Mouse (Mus musculus) liver, embryonic 13.5 days (tissue): Measurements from ENCODE around the gene Slco4c1. TPM values are rescaled to one million over a fixed set of nuclear protein-coding genes. Genes with fewer than 3 reads are reported as not detected.

Experiments
- ATAC-seq: fragments of 200-750 bp; cut with Nextera tagmentation; 2 replicates; pipeline ENCODE4 v1.8.0; 2017; ENCODE audit warnings: low read depth, mild to moderate bottlenecking, moderate number of reproducible peaks, moderate library complexity
- DNase-seq: peaks from one replicate; pipeline ENCODE4 v3.0.0; 2022
- H3K27ac ChIP-seq: fragments of 300-500 bp; sonication (generic); 2 replicates; pipeline ENCODE4 v1.5.1; 2015; ENCODE audit warnings: moderate library complexity, mild to moderate bottlenecking, inconsistent platforms
- H3K27me3 ChIP-seq: fragments of 300-500 bp; sonication (generic); 2 replicates; pipeline ENCODE4 v1.6.1; 2015; ENCODE audit warnings: mild to moderate bottlenecking, inconsistent platforms
- H3K36me3 ChIP-seq: fragments of 300-500 bp; sonication (generic); 2 replicates; pipeline ENCODE4 v1.6.1; 2015; ENCODE audit warnings: mild to moderate bottlenecking, inconsistent platforms
- H3K4me1 ChIP-seq: fragments of 300-500 bp; sonication (generic); replicated peaks from 2 replicates; pipeline ENCODE4 v1.6.1; 2015; ENCODE audit warnings: inconsistent platforms
- H3K4me2 ChIP-seq: fragments of 300-500 bp; sonication (generic); 2 replicates; pipeline ENCODE4 v1.6.1; 2015; ENCODE audit warnings: inconsistent platforms, mild to moderate bottlenecking, moderate library complexity
- H3K4me3 ChIP-seq: fragments of 300-500 bp; sonication (generic); replicated peaks from 2 replicates; pipeline ENCODE4 v1.5.1; 2015; ENCODE audit warnings: mild to moderate bottlenecking, inconsistent platforms
- H3K9ac ChIP-seq: fragments of 300-500 bp; sonication (generic); 2 replicates; pipeline ENCODE4 v1.6.1; 2015; ENCODE audit warnings: mild to moderate bottlenecking, inconsistent platforms
- H3K9me3 ChIP-seq: fragments of 300-500 bp; sonication (generic); replicated peaks from 2 replicates; pipeline ENCODE4 v1.6.1; 2016; ENCODE audit warnings: inconsistent platforms
- WGBS: fragments of 180-500 bp; shearing (Covaris S2); methylation state at CpG from one replicate; pipeline ENCODE4 v1.1.7; 2015; ENCODE audit not compliant: insufficient replicate concordance; 5-methylcytosine and 5-hydroxymethylcytosine counted together
- polyA plus RNA-seq: library from polyadenylated mRNA; unstranded; fragments of >200 nt; fragmentation: Nextera tagmentation; extraction: Ambion mirVana; gene quantifications from 2 replicates; pipeline ENCODE4 v1.2.1, GENCODE M21; 2015

Slco4c1 gene
- polyA plus RNA-seq, 1 experiment from 2014 or later = 0.46 TPM

DNA sequence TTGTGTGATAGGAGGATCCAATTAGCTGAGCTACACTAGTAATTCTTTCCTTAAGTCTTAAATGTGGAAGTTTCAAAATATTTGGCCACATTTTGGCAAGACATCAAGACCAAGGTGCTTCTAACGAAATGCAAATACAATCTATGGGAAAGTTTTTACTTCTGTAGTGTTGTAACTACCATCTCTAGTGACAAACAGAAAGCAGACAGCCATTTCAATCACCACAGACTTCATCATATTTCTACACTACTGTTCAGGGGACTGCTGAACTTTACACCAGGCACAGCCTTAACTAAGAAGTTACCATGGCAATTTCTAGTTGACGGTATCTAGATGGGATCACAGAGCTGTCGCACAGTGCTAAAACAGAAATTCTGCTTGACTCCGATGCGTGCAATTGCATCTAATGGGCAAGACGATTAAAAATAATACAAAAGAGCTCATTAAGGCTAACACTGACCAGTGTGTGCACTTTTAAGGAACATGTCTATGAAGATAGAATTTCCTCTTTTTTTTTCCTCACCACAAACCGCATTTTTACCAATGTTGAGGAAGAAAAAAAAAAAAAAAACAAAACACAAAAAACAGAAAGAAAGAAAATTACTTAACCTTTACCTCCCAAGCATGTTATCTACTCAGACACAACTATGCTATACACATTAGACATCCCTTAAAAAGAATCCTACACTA, 11.8 kb downstream of the Slco4c1 start:
- Histone ChIP-seq H3K4me1 (no peaks in the 10 kb centered on the region), H3K9me3 (no peaks in the 10 kb centered on the region), H3K27me3 (no peaks in the 10 kb centered on the region), H3K4me2 (no peak overlapping the region), H3K9ac (no peak overlapping the region), H3K36me3 (no peaks in the 10 kb centered on the region), H3K27ac (no peak overlapping the region), H3K4me3 (no peak overlapping the region)
- WGBS = 59% methylated on average over 7 of the region's 7 CpGs
- DNase-seq (no peak), ATAC-seq (no peak)

DNA sequence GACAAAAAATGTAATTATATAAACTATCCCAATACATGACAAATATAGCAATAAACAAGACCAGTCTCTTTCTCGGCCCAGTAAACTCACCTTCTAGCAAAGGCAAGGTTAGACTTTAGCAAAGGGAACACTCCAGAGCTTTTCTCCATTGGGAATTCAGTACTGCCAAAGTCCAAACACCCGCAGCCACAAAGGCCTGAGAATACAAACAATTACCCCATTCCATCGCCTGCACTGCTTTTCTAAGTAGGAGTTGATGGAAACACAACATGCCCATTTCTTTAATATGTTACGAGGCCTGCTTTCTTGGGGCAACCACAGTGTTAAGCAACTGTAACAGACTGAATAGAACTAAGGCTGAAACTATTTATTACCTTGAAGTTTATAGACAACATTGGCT, 18.4 kb downstream of the Slco4c1 start:
- no peaks in the 10 kb centered on the region for H3K36me3 ChIP-seq
- WGBS = 67% methylated on average over 4 of the region's 4 CpGs
- DNase-seq = no peak

DNA sequence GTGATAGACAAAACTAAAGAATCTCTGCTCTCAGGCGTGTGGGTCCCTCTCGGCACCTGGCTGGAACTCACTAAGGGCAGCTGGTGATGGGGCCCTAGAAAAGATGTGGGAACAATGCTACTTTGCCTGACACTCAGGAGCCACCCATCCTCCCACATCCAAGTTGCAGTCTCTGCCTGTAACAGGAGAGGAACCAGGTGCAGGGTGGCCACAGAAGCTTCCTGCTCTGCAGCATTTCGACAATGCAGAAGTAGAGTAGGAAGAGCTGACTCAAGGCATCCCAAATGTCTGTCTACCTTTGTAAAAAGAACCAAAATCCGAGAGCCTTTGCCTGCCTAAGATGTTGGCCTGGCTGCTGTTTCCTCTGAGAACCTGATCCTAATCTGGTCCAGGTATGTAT, 22.9 kb downstream of the Slco4c1 start:
- no peak overlapping the region for H3K4me3 ChIP-seq
- no peaks in the 10 kb centered on the region for H3K36me3 ChIP-seq
- no peak for ATAC-seq
- no peak for DNase-seq
- 35% methylated on average over 4 of the region's 4 CpGs for WGBS
- H3K4me2 ChIP-seq = no peak overlapping the region
- H3K9me3 ChIP-seq = no peaks in the 10 kb centered on the region
- H3K27ac ChIP-seq = no peak overlapping the region
- H3K27me3 ChIP-seq = no peaks in the 10 kb centered on the region
- no peaks in the 10 kb centered on the region for H3K4me1 ChIP-seq
- no peak overlapping the region for H3K9ac ChIP-seq

More for the DNA sequence above, 18.4 kb downstream of the Slco4c1 start:
- no peaks in the 10 kb centered on the region for H3K4me1 ChIP-seq
- ATAC-seq = no peak
- H3K4me2 ChIP-seq = no peak overlapping the region
- H3K9ac ChIP-seq = no peak overlapping the region
- no peaks in the 10 kb centered on the region for H3K9me3 ChIP-seq
- no peak overlapping the region for H3K4me3 ChIP-seq
- no peak overlapping the region for H3K27ac ChIP-seq
- no peaks in the 10 kb centered on the region for H3K27me3 ChIP-seq

DNA sequence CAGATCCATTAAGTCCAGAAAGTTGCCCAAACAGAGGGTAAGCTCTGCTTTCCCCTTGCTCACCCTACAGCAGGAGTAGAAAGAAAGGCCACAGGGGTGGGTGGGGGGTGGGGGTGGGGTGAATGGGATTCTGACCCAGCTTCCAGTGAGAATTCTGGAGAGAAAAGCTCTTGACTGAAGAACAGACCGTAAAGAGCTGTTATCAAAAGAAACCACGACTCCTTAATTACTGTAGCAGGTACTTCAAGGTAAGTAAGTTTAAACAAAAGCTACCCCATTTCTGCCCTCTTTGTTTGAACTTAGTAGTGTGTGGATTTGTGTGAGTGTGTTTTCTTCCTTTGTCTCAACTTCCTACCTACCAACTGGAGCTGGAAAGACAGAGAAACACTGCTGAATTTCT, 23.4 kb downstream of the Slco4c1 start:
- no peak for ATAC-seq
- Histone ChIP-seq H3K36me3 (no peaks in the 10 kb centered on the region), H3K9me3 (no peaks in the 10 kb centered on the region), H3K4me2 (no peak overlapping the region), H3K27ac (no peak overlapping the region), H3K9ac (no peak overlapping the region), H3K4me1 (no peaks in the 10 kb centered on the region), H3K4me3 (no peak overlapping the region), H3K27me3 (no peaks in the 10 kb centered on the region)
- 36% methylated on average over 2 of the region's 2 CpGs for WGBS
- DNase-seq = no peak

DNA sequence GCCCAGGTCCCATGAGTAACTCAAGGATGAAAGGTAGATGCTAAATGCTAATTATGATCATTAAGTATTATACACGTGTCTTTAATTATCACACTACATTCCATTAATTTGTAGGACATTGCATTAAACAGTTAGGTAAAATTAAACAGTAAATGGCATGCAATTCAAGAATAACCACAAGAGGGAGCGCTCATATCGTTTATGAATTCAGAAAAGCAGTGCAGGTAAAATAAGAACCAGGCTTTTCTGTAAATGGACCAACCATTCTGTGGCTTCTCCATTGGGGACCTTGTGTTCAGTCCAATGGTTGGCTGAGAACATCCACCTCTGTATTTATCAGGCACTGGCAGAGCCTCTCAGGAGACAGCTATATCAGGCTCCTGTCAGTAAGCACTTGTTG, 25.2 kb downstream of the Slco4c1 start:
- Histone ChIP-seq H3K36me3 (no peaks in the 10 kb centered on the region), H3K27me3 (no peaks in the 10 kb centered on the region), H3K4me1 (no peaks in the 10 kb centered on the region), H3K4me2 (no peak overlapping the region), H3K4me3 (no peak overlapping the region), H3K9ac (no peak overlapping the region), H3K27ac (no peak overlapping the region), H3K9me3 (no peaks in the 10 kb centered on the region)
- ATAC-seq = no peak
- WGBS = 3% methylated on average over 3 of the region's 3 CpGs
- no peak for DNase-seq

DNA sequence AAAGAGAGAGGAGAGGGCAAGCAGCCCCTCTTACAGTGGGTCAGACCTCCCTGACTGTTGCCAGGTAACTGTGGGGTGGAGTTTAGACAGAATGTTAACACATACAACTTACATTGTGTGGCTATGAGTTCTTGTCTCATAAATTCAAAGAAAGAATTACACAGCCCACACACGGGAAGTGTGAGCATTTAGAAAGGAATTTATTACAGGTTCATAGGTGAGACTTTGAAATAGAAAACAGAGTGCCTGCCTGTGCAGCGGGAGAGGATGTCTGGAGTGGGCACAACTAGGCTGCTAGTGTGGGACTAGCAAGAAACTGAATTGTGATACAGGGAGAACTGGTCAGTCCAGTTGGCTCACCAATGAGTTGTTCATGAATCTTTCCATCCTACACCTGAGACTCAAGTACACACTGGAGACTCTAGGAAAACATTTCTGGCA, 66.7 kb downstream of the Slco4c1 start:
- DNase-seq (no peak), ATAC-seq (no peak)
- Histone ChIP-seq H3K9me3 (no peaks in the 10 kb centered on the region), H3K4me1 (no peaks in the 10 kb centered on the region), H3K4me3 (no peak overlapping the region), H3K27me3 (no peaks in the 10 kb centered on the region), H3K9ac (no peak overlapping the region), H3K4me2 (no peak overlapping the region), H3K36me3 (no peaks in the 10 kb centered on the region), H3K27ac (no peak overlapping the region)
- WGBS = 73% methylated on average over 2 of the region's 2 CpGs

DNA sequence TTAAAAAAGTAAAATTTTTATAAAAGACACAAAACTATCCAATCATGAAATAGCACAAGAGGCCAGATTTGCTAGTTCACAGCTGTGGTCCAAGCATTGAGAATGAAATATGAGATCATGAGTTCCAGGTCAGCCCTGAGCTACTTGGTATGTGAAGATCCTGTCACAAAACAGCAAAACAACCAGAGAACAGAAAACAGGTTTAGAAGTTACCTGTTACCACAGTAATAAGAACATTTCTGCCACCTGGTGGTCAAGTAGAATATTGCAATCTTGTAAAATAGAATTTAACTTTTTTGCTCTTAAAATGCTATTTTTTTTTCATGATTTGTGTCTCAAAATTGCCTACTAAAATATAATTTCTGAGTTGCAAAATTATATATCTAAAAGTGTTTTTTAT, 70.4 kb downstream of the Slco4c1 start:
- Histone ChIP-seq H3K27me3 (no peaks in the 10 kb centered on the region), H3K27ac (no peak overlapping the region), H3K4me1 (no peaks in the 10 kb centered on the region), H3K4me2 (no peak overlapping the region), H3K9me3 (no peaks in the 10 kb centered on the region), H3K9ac (no peak overlapping the region), H3K36me3 (no peaks in the 10 kb centered on the region), H3K4me3 (no peak overlapping the region)
- no peak for DNase-seq
- ATAC-seq = no peak

DNA sequence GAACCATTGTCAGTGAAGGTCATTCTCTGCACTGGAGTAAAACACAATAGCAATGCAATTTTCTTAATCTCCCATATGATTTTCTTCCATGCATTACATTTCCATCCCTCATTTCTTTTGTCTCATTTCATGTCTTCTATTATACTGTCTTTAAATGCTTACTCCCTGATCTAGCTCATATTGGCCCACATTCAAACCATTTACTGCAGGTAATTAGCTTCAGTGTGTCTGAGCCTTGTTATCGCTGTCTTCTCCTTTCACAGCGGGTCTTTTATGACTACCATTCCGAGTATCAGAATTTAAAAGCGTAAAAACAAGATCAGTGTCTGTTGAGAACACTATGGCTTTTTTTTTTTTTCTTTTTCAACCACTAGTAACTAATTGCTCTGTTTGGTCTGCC, 77.3 kb downstream of the Slco4c1 start:
- H3K4me2 ChIP-seq = no peak overlapping the region
- DNase-seq (no peak), ATAC-seq (no peak)
- no peak overlapping the region for H3K4me3 ChIP-seq
- H3K9me3 ChIP-seq = no peaks in the 10 kb centered on the region
- 73% methylated on average over 4 of the region's 4 CpGs for WGBS
- H3K27me3 ChIP-seq = no peaks in the 10 kb centered on the region
- H3K36me3 ChIP-seq = no peaks in the 10 kb centered on the region
- H3K4me1 ChIP-seq = no peaks in the 10 kb centered on the region
- H3K9ac ChIP-seq = no peak overlapping the region
- no peak overlapping the region for H3K27ac ChIP-seq

DNA sequence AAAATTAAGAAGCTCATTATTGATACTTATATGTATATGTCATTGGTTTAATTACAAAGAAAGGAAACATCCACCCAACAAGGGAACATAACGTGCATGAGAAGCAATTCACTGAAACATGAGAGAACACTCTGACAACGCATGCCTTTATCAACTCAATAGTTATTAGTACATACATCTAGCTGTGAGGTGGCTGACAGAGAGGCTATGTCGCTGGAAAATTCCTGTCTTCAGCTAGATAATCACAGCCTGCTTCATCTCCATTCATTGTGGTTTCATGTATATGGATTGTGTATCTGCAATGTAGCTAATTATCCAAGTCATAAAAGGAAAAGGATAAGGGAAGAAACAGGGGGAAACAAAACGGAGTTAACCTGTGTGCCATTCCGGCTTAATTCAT, 77.7 kb downstream of the Slco4c1 start:
- H3K4me3 ChIP-seq = no peak overlapping the region
- H3K9me3 ChIP-seq = no peaks in the 10 kb centered on the region
- ATAC-seq (no peak), DNase-seq (no peak)
- WGBS = 69% methylated on average over 5 of the region's 5 CpGs
- no peaks in the 10 kb centered on the region for H3K27me3 ChIP-seq
- H3K9ac ChIP-seq = no peak overlapping the region
- no peak overlapping the region for H3K27ac ChIP-seq
- no peak overlapping the region for H3K4me2 ChIP-seq
- no peaks in the 10 kb centered on the region for H3K4me1 ChIP-seq
- no peaks in the 10 kb centered on the region for H3K36me3 ChIP-seq

DNA sequence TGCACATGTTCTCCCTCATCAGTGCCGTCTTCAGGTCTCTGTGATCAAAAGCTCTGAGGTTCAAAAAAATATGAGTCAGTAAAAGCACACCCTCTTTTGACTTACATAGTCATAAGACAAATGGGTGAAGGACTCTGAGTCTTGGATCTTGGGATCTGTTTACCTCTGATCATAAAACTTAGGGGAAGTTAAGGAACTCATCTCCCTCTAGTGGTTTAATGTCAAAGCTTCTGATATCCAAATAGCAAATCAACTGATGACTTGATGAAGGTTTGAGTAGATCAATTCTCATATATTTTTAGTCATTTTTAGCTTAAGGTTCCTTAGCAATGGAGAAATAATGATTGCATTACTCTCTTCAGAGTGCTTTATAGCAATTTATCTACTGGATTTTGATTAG, 82.7 kb downstream of the Slco4c1 start:
- H3K4me3 ChIP-seq = no peak overlapping the region
- no peaks in the 10 kb centered on the region for H3K36me3 ChIP-seq
- no peak overlapping the region for H3K4me2 ChIP-seq
- no peak overlapping the region for H3K9ac ChIP-seq
- no peaks in the 10 kb centered on the region for H3K27me3 ChIP-seq
- no peaks in the 10 kb centered on the region for H3K4me1 ChIP-seq
- DNase-seq (no peak), ATAC-seq (no peak)
- 76% methylated on average over 1 of the region's 1 CpGs for WGBS
- H3K9me3 ChIP-seq = no peaks in the 10 kb centered on the region
- no peak overlapping the region for H3K27ac ChIP-seq

DNA sequence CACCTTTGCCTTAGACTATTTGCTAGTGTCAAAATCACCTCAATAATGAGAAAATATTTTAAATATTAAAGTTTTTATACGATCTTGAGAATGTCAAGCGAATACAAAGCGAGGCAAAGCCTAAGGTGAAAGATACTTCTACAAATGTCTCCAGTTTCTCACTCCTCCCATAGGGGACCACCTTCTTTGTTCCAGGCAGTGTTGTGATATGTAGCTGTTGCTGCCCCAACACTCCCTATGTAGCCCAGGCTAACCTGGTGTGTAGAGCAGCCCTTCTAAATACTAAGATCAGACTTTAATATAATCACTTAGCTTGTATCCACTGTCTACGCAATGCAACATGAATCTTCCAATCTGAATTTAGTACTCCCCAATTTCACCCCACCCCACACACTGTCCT, 97.8 kb downstream of the Slco4c1 start:
- Histone ChIP-seq H3K27ac (no peak overlapping the region), H3K9ac (no peak overlapping the region), H3K27me3 (no peaks in the 10 kb centered on the region), H3K4me3 (no peak overlapping the region), H3K36me3 (no peaks in the 10 kb centered on the region), H3K9me3 (no peaks in the 10 kb centered on the region), H3K4me1 (no peaks in the 10 kb centered on the region), H3K4me2 (no peak overlapping the region)
- WGBS = 66% methylated on average over 4 of the region's 4 CpGs
- DNase-seq = no peak
- ATAC-seq = no peak

DNA sequence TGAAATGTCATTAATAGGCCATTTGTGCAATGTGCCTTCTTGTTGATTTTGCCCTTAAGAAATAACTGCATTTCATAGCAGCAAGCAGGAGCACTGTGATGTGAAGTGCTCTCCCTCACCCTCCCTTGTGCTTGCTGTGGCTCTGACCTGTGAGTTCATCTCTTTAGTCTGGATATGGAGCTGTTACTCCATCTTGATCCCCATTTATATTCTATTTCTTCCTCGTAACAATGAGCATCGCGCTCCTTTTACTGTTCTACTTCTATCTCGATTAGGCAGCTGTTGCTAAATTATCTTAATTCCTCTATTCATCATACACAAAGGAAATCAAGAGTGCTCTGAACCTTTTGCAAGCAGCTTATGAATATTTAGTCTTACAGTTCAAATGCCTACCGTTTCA, 98.3 kb downstream of the Slco4c1 start:
- Histone ChIP-seq H3K27ac (no peak overlapping the region), H3K27me3 (no peaks in the 10 kb centered on the region), H3K4me1 (no peaks in the 10 kb centered on the region), H3K4me2 (no peak overlapping the region), H3K36me3 (no peaks in the 10 kb centered on the region), H3K9ac (no peak overlapping the region), H3K4me3 (no peak overlapping the region), H3K9me3 (no peaks in the 10 kb centered on the region)
- DNase-seq = no peak
- 71% methylated on average over 5 of the region's 5 CpGs for WGBS
- ATAC-seq = no peak
